Mouse (Mus musculus) midbrain, embryonic 11.5 days (tissue): ENCODE measurements around the gene Hspa12a. TPM values are rescaled to one million over a fixed set of nuclear protein-coding genes. Genes with fewer than 3 reads are reported as not detected.
A peak's percentile ranks its signal among the peaks of the same experiment; 100 is the strongest.

Experiments
- ATAC-seq: fragments of 200-750 bp; cut with Nextera tagmentation; 2 replicates; pipeline ENCODE4 v1.8.0; 2017; ENCODE audit warnings: moderate TSS enrichment, moderate library complexity; ENCODE audit not compliant: low FRiP score
- DNase-seq: peaks from one replicate; pipeline ENCODE4 v3.0.0; 2015; ENCODE audit warnings: low spot score; ENCODE audit errors: missing footprints
- H3K27ac ChIP-seq: fragments of 300-500 bp; sonication (generic); 2 replicates; pipeline ENCODE4 v1.5.1; 2014; ENCODE audit warnings: low read depth, low read length
- H3K27me3 ChIP-seq: fragments of 300-500 bp; sonication (generic); 2 replicates; pipeline ENCODE4 v1.6.1; 2014; ENCODE audit warnings: mild to moderate bottlenecking, low read length, moderate library complexity, mixed read lengths; ENCODE audit not compliant: control insufficient read depth, insufficient read depth
- H3K36me3 ChIP-seq: fragments of 300-500 bp; sonication (generic); 2 replicates; pipeline ENCODE4 v1.6.1; 2014; ENCODE audit warnings: mild to moderate bottlenecking, low read length, moderate library complexity, mixed read lengths; ENCODE audit not compliant: control insufficient read depth, insufficient read depth
- H3K4me1 ChIP-seq: fragments of 300-500 bp; sonication (generic); 2 replicates; pipeline ENCODE4 v1.6.1; 2014; ENCODE audit warnings: low read length; ENCODE audit not compliant: control insufficient read depth, insufficient read depth
- H3K4me2 ChIP-seq: fragments of 300-500 bp; sonication (generic); 2 replicates; pipeline ENCODE4 v1.6.1; 2014; ENCODE audit warnings: mild to moderate bottlenecking, moderate library complexity
- H3K4me3 ChIP-seq: fragments of 300-500 bp; sonication (generic); 2 replicates; pipeline ENCODE4 v1.5.1; 2014; ENCODE audit warnings: low read depth, low read length
- H3K9ac ChIP-seq: fragments of 300-500 bp; sonication (generic); 2 replicates; pipeline ENCODE4 v1.6.1; 2014; ENCODE audit warnings: low read length
- H3K9me3 ChIP-seq: fragments of 300-500 bp; sonication (generic); 2 replicates; pipeline ENCODE4 v1.6.1; 2016; ENCODE audit warnings: low read length; ENCODE audit not compliant: control insufficient read depth
- WGBS: fragments of 180-500 bp; shearing (Covaris S2); extraction: QIAGEN DNeasy Blood & Tissue Kit; methylation state at CpG from one replicate; pipeline ENCODE4 v1.1.7; 2014; 5-methylcytosine and 5-hydroxymethylcytosine counted together
- polyA plus RNA-seq: library from polyadenylated mRNA; unstranded; fragments of >200 nt; fragmentation: Nextera tagmentation; extraction: Ambion mirVana; gene quantifications from 2 replicates; pipeline ENCODE4 v1.2.1, GENCODE M21; 2014

The Hspa12a gene
- polyA plus RNA-seq, 1 experiment from 2014 or later, result 9.3 TPM

- 92% methylated on average over 3 of the region's 3 CpGs for WGBS
- no peak for DNase-seq
- H3K27ac ChIP-seq, result no peak overlapping the region
These were observed 120.2 kb downstream of the Hspa12a start for GRCm38 (mm10) chr19:58823301-58823700.

GRCm38 (mm10) chr19:58822454-58823200 lies 120.8 kb downstream of the Hspa12a start:
- WGBS, result 89% methylated on average over 20 of the region's 20 CpGs
- no peak overlapping the region for H3K9ac ChIP-seq
- no peak for ATAC-seq
- H3K9me3 ChIP-seq, result no peaks in the 10 kb centered on the region
- no peak overlapping the region for H3K27ac ChIP-seq
- H3K4me2 ChIP-seq, result no peak overlapping the region
- H3K36me3 ChIP-seq, result no peaks in the 10 kb centered on the region
- no peak overlapping the region for H3K4me3 ChIP-seq
- H3K4me1 ChIP-seq, result no peaks in the 10 kb centered on the region
- peak; percentile 54 for DNase-seq
- no peaks in the 10 kb centered on the region for H3K27me3 ChIP-seq

More at GRCm38 (mm10) chr19:58823301-58823700, 120.2 kb downstream of the Hspa12a start:
- no peaks in the 10 kb centered on the region for H3K9me3 ChIP-seq
- H3K4me2 ChIP-seq, result no peak overlapping the region
- H3K4me1 ChIP-seq, result no peaks in the 10 kb centered on the region
- H3K4me3 ChIP-seq, result no peak overlapping the region
- H3K36me3 ChIP-seq, result no peaks in the 10 kb centered on the region
- H3K27me3 ChIP-seq, result no peaks in the 10 kb centered on the region
- no peak for ATAC-seq
- H3K9ac ChIP-seq, result no peak overlapping the region

GRCm38 (mm10) chr19:58818571-58819415 lies 124.7 kb downstream of the Hspa12a start:
- no peak overlapping the region for H3K27ac ChIP-seq
- H3K4me2 ChIP-seq, result no peak overlapping the region
- no peaks in the 10 kb centered on the region for H3K27me3 ChIP-seq
- no peaks in the 10 kb centered on the region for H3K9me3 ChIP-seq
- 83% methylated on average over 14 of the region's 14 CpGs for WGBS
- no peaks in the 10 kb centered on the region for H3K4me1 ChIP-seq
- H3K9ac ChIP-seq, result no peak overlapping the region
- DNase-seq, result no peak
- no peak overlapping the region for H3K4me3 ChIP-seq
- no peaks in the 10 kb centered on the region for H3K36me3 ChIP-seq
- no peak for ATAC-seq

- no peak overlapping the region for H3K9ac ChIP-seq
- no peaks in the 10 kb centered on the region for H3K4me1 ChIP-seq
- ATAC-seq (no peak), DNase-seq (no peak)
- H3K9me3 ChIP-seq, result no peaks in the 10 kb centered on the region
- H3K4me2 ChIP-seq, result no peak overlapping the region
- no peak overlapping the region for H3K4me3 ChIP-seq
- H3K27ac ChIP-seq, result no peak overlapping the region
- H3K36me3 ChIP-seq, result no peaks in the 10 kb centered on the region
- 88% methylated on average over 11 of the region's 11 CpGs for WGBS
- no peaks in the 10 kb centered on the region for H3K27me3 ChIP-seq
These were observed 126.1 kb downstream of the Hspa12a start for GRCm38 (mm10) chr19:58817398-58817797.

- H3K4me1 ChIP-seq, result no peaks in the 10 kb centered on the region
- no peak overlapping the region for H3K4me2 ChIP-seq
- no peak overlapping the region for H3K4me3 ChIP-seq
- WGBS, result 85% methylated on average over 17 of the region's 17 CpGs
- no peak for ATAC-seq
- H3K36me3 ChIP-seq, result no peaks in the 10 kb centered on the region
- H3K27me3 ChIP-seq, result no peaks in the 10 kb centered on the region
- H3K9ac ChIP-seq, result no peak overlapping the region
- H3K9me3 ChIP-seq, result no peaks in the 10 kb centered on the region
- no peak overlapping the region for H3K27ac ChIP-seq
- no peak for DNase-seq
These were observed 126.9 kb downstream of the Hspa12a start for GRCm38 (mm10) chr19:58816453-58817041.

GRCm38 (mm10) chr19:58815179-58815922 lies 128.1 kb downstream of the Hspa12a start:
- H3K9me3 ChIP-seq, result no peaks in the 10 kb centered on the region
- H3K4me3 ChIP-seq, result no peak overlapping the region
- H3K4me2 ChIP-seq, result no peak overlapping the region
- ATAC-seq (no peak), DNase-seq (no peak)
- H3K27me3 ChIP-seq, result no peaks in the 10 kb centered on the region
- no peaks in the 10 kb centered on the region for H3K4me1 ChIP-seq
- H3K9ac ChIP-seq, result no peak overlapping the region
- 88% methylated on average over 13 of the region's 13 CpGs for WGBS
- H3K27ac ChIP-seq, result no peak overlapping the region
- no peaks in the 10 kb centered on the region for H3K36me3 ChIP-seq

GRCm38 (mm10) chr19:58810536-58810935 lies 132.9 kb downstream of the Hspa12a start:
- Histone ChIP-seq H3K36me3 (no peaks in the 10 kb centered on the region), H3K27ac (no peak overlapping the region), H3K4me3 (no peak overlapping the region), H3K27me3 (no peaks in the 10 kb centered on the region), H3K4me1 (no peaks in the 10 kb centered on the region; the same call in 1 of the 2 replicates), H3K9ac (no peak overlapping the region), H3K9me3 (no peaks in the 10 kb centered on the region), H3K4me2 (no peak overlapping the region)
- no peak for ATAC-seq
- 71% methylated on average over 5 of the region's 5 CpGs for WGBS
- no peak for DNase-seq

GRCm38 (mm10) chr19:58808864-58809263 lies 134.6 kb downstream of the Hspa12a start:
- H3K9ac ChIP-seq, result no peak overlapping the region
- H3K4me1 ChIP-seq, result no peaks in the 10 kb centered on the region; the same call in 1 of the 2 replicates
- 79% methylated on average over 6 of the region's 6 CpGs for WGBS
- DNase-seq, result no peak
- ATAC-seq, result no peak
- no peaks in the 10 kb centered on the region for H3K27me3 ChIP-seq
- no peaks in the 10 kb centered on the region for H3K36me3 ChIP-seq
- H3K4me3 ChIP-seq, result no peak overlapping the region
- no peak overlapping the region for H3K4me2 ChIP-seq
- no peaks in the 10 kb centered on the region for H3K9me3 ChIP-seq
- no peak overlapping the region for H3K27ac ChIP-seq
